Mouse (Mus musculus) stomach, postnatal 0 days (tissue): ENCODE data around the gene Cux2.

ENCODE experiments used
- CTCF ChIP-seq: IDR thresholded peaks from 2 replicates; pipeline ENCODE4 v1.5.1; 2016; ENCODE audit warnings: antibody characterized with exemption, low read depth, mild to moderate bottlenecking, moderate library complexity
- EP300 ChIP-seq: optimal IDR thresholded peaks from 2 replicates; pipeline ENCODE3; 2016; ENCODE audit warnings: antibody characterized with exemption

DNA sequence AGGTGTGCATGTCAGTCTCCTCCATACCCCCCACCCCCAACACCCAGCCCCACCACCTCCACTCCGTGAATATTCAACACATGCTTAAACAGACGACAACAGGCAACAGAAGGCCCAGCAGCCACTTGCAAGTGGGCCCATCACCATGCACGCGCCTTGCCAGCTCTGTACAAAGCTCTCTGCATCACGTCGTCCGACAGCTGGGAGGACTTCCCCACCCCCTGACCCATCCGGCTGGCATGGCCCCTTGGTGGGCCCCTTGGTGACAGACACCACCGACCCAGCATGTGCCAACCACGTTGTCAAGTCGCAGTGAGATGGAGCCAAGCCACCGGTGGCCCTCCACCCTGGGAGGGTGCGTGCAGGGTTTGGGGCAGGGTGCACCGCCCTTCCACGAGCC lies 81.5 kb downstream of the Cux2 start:
- TF ChIP-seq CTCF (no peak), EP300 (no peak)
